Mouse (Mus musculus) kidney, postnatal 0 days (tissue): Measurements from ENCODE around the gene Il1r1. TPM values are rescaled to one million over a fixed set of nuclear protein-coding genes. Genes with fewer than 3 reads are reported as not detected.

Experiments
- ATAC-seq: fragments of 200-750 bp; cut with Nextera tagmentation; replicated peaks from 2 replicates; pipeline ENCODE4 v1.8.0; 2017; ENCODE audit warnings: low read depth, moderate number of reproducible peaks, moderate TSS enrichment, moderate library complexity; ENCODE audit not compliant: low FRiP score
- DNase-seq: peaks from one replicate; pipeline ENCODE4 v3.0.0-alpha.2; 2016; ENCODE audit warnings: low spot score
- H3K27ac ChIP-seq: fragments of 300-500 bp; sonication (generic); 2 replicates; pipeline ENCODE4 v1.5.1; 2014; ENCODE audit warnings: mild to moderate bottlenecking
- H3K27me3 ChIP-seq: fragments of 300-500 bp; sonication (generic); 2 replicates; pipeline ENCODE4 v1.6.1; 2014; ENCODE audit warnings: low read length, mixed read lengths; ENCODE audit not compliant: insufficient read depth
- H3K36me3 ChIP-seq: fragments of 300-500 bp; sonication (generic); 2 replicates; pipeline ENCODE4 v1.6.1; 2014; ENCODE audit warnings: low read length, mixed read lengths; ENCODE audit not compliant: insufficient read depth
- H3K4me1 ChIP-seq: fragments of 300-500 bp; sonication (generic); replicated peaks from 2 replicates; pipeline ENCODE4 v1.6.1; 2014; ENCODE audit warnings: antibody characterized with exemption, low read length, mixed read lengths; ENCODE audit not compliant: insufficient read depth
- H3K4me2 ChIP-seq: fragments of 300-500 bp; sonication (generic); 2 replicates; pipeline ENCODE4 v1.6.1; 2014; ENCODE audit warnings: mild to moderate bottlenecking, low read length, moderate library complexity, mixed read lengths
- H3K4me3 ChIP-seq: fragments of 300-500 bp; sonication (generic); replicated peaks from 2 replicates; pipeline ENCODE4 v1.5.1; 2014; ENCODE audit warnings: low read depth, low read length
- H3K9ac ChIP-seq: fragments of 300-500 bp; sonication (generic); 2 replicates; pipeline ENCODE4 v1.6.1; 2014; ENCODE audit warnings: low read depth, low read length
- H3K9me3 ChIP-seq: fragments of 300-500 bp; sonication (generic); replicated peaks from 2 replicates; pipeline ENCODE4 v1.6.1; 2016; ENCODE audit warnings: low read length, inconsistent platforms, mixed read lengths
- CTCF ChIP-seq: IDR thresholded peaks from 2 replicates; pipeline ENCODE4 v1.5.1; 2016; ENCODE audit warnings: antibody characterized with exemption, low read depth, mild to moderate bottlenecking, moderate library complexity
- WGBS: fragments of 180-500 bp; shearing (Covaris S2); extraction: QIAGEN DNeasy Blood & Tissue Kit; methylation state at CpG from one replicate; pipeline ENCODE4 v1.1.7; 2014; 5-methylcytosine and 5-hydroxymethylcytosine counted together
- polyA plus RNA-seq: library from polyadenylated mRNA; unstranded; fragments of >200 nt; fragmentation: Nextera tagmentation; extraction: Ambion mirVana; gene quantifications from 2 replicates; pipeline ENCODE4 v1.2.1, GENCODE M21; 2015

Gene Il1r1
- polyA plus RNA-seq, 1 experiment from 2014 or later: 5.6 TPM

DNA sequence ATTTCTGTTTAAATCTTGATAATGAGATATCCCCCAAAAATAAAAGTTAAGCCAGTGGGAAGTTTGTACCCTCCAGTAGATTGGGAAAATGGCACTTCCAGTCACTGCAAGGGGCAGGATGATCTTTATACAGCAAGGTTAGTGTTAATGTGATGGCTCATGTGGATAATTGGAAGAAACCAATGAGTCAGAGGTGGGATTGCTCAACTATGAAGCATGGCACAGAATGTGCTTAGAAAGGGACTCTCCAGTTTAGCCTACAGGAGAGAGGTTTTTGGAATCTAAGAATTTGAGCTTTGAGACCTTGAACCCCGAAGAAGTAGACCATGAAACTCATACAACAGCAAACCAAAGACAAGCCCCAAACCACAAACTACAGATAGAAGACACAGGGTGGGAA is 114.5 kb downstream of the Il1r1 start:
- H3K4me2 ChIP-seq: no peak overlapping the region
- H3K27me3 ChIP-seq: no peaks in the 10 kb centered on the region
- no peak overlapping the region for H3K9ac ChIP-seq
- H3K9me3 ChIP-seq: no peaks in the 10 kb centered on the region
- H3K4me3 ChIP-seq: no peak overlapping the region
- no peaks in the 10 kb centered on the region for H3K4me1 ChIP-seq
- DNase-seq (no peak), ATAC-seq (no peak)
- no peaks in the 10 kb centered on the region for H3K36me3 ChIP-seq
- TF ChIP-seq CTCF: no peak
- no peak overlapping the region for H3K27ac ChIP-seq
- 85% methylated on average over 1 of the region's 1 CpGs for WGBS

DNA sequence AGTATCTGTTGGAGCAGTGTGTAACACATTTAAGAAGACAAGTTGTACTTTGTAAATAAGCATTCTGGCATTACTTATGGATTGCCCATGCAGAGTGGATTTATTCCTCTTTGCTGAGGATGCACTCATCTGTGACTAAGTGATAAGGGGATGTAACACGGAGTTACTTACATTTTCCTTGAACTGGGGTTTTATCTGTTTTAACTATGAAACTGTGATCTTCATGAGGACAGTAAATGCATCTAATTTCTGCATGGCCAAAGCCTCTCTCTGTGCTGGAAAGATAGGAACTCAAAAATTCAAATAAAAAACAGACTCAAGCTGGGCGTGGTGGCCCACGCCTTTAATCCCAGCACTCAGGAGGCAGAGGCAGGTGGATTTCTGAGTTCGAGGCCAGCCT is 115.2 kb downstream of the Il1r1 start:
- Histone ChIP-seq H3K4me1 (no peaks in the 10 kb centered on the region), H3K27ac (no peak overlapping the region), H3K4me3 (no peak overlapping the region), H3K27me3 (no peaks in the 10 kb centered on the region), H3K9me3 (no peaks in the 10 kb centered on the region), H3K4me2 (no peak overlapping the region), H3K9ac (no peak overlapping the region), H3K36me3 (no peaks in the 10 kb centered on the region)
- ATAC-seq (no peak), DNase-seq (no peak)
- 87% methylated on average over 4 of the region's 4 CpGs for WGBS
- TF ChIP-seq CTCF: no peak

DNA sequence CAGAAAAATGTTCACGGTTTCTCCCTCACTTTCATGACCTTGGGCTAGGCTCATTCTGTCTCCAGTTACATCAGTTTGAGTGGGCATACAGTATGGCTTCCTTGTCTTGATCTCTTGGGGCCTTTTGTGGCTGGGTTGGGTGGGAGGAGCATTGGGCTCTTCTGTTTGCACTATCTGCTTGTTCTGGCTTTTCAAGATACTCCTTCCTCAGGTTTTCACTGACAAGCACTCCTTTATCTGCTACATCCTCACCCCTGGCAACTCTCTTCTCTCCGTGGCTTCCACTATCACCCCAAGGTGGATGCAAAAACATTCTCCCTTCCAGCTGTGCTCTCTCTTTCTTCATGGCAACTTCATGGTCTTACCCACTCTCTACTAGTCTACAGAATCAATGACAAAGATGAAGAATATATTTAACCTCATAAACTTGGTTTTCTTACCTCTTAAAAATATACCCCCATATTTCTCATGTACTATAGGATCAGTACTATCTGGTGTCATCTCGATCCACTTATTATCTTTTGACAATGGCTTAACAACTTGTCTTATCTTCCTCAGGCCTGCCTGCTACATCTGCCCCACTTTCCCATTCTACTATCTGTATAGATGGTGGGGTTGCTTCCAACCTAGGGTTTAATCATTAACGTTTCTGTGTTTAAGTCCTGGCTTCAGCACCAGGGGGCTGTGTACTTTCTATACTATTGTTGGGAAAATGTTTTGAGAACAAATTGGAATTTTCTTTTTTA is 127.5 kb downstream of the Il1r1 start:
- no peaks in the 10 kb centered on the region for H3K27me3 ChIP-seq
- TF ChIP-seq CTCF: no peak

DNA sequence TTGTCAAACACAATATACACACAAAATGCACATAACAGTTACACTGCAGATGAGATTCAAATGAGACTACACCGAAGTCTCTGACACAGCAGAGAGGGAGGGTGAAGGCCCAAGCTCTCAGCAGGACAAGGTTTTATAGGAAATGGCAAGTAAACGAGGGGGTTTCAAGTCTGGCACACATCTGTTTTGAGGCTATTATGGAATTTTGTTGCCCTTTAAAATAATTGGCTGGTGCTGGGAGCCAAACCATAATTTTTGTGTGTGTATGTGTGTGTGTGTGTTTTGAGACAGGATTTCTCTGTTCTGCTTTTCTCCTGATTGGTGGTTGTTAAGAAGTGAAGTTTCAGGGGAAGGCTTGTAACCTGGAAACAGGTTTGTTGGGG is 128.0 kb downstream of the Il1r1 start:
- no peak overlapping the region for H3K4me2 ChIP-seq
- no peak for TF ChIP-seq CTCF
- ATAC-seq (no peak), DNase-seq (no peak)
- H3K9me3 ChIP-seq: no peaks in the 10 kb centered on the region
- H3K9ac ChIP-seq: no peak overlapping the region
- H3K36me3 ChIP-seq: 0 out of 2 replicates have a peak, but pooled peaks cover 3% of the 10 kb centered on the region
- no peaks in the 10 kb centered on the region for H3K27me3 ChIP-seq
- no peaks in the 10 kb centered on the region for H3K4me1 ChIP-seq
- no peak overlapping the region for H3K4me3 ChIP-seq
- H3K27ac ChIP-seq: no peak overlapping the region
- WGBS: 73% methylated on average over 2 of the region's 2 CpGs

More for the DNA sequence above, 127.5 kb downstream of the Il1r1 start:
- ATAC-seq (no peak), DNase-seq (no peak)
- H3K9me3 ChIP-seq: no peaks in the 10 kb centered on the region
- no peak overlapping the region for H3K9ac ChIP-seq
- 0 out of 2 replicates have a peak, but pooled peaks cover 3% of the 10 kb centered on the region for H3K36me3 ChIP-seq
- no peaks in the 10 kb centered on the region for H3K4me1 ChIP-seq
- WGBS: 83% methylated on average over 4 of the region's 4 CpGs
- no peak overlapping the region for H3K27ac ChIP-seq
- no peak overlapping the region for H3K4me2 ChIP-seq
- no peak overlapping the region for H3K4me3 ChIP-seq

DNA sequence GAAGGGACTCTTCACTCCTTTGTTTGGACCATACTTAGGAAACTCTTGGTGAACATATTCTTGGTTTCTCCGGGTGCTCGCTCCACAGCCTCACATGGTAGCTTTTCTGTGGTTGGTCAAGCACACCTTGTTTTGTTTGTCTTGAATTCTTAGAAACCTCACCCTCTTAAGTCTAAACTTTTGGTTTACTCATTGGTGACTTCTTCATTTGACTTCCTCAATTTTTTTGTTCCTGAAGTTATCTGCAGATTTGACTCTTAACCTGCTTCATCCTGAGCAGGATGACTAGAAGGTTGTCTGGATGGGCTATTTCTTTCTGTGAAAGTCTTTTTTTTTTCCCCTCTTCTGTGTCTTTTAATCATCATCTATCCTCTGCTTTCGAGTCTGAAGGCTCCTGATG is 129.8 kb downstream of the Il1r1 start:
- DNase-seq (no peak), ATAC-seq (no peak)
- H3K9me3 ChIP-seq: no peaks in the 10 kb centered on the region
- TF ChIP-seq CTCF: no peak
- H3K27me3 ChIP-seq: no peaks in the 10 kb centered on the region
- H3K9ac ChIP-seq: no peak overlapping the region
- H3K4me1 ChIP-seq: peaks cover 4% of the 10 kb centered on the region; the same call in 1 of the 2 replicates
- 87% methylated on average over 3 of the region's 3 CpGs for WGBS
- H3K36me3 ChIP-seq: 0 out of 2 replicates have a peak, but pooled peaks cover 3% of the 10 kb centered on the region
- no peak overlapping the region for H3K27ac ChIP-seq
- H3K4me3 ChIP-seq: no peak overlapping the region
- no peak overlapping the region for H3K4me2 ChIP-seq

DNA sequence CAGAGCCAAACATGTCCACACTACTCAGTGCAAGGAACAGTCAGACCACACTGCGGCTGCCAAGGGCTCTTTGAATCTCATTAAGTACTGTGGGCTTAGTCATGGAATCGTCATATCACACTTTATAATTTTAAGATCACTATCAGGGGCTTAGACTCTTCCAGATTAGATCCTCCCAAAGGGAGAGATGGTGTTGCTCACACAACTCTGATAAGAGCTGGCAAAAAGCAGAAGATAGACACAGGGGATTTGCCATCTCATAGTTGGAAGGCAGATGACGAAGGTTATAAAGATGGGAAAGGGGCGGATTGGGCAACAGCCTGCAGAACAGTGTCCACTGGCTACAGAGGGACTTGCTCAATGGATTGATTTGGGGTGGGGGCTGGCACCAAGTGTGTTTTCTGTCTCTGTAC is 130.6 kb downstream of the Il1r1 start:
- Histone ChIP-seq H3K4me3 (no peak overlapping the region), H3K36me3 (0 out of 2 replicates have a peak, but pooled peaks cover 2% of the 10 kb centered on the region), H3K9me3 (no peaks in the 10 kb centered on the region), H3K4me1 (peaks cover 5% of the 10 kb centered on the region; the same call in 1 of the 2 replicates), H3K9ac (no peak overlapping the region), H3K27me3 (no peaks in the 10 kb centered on the region), H3K4me2 (no peak overlapping the region), H3K27ac (no peak overlapping the region)
- TF ChIP-seq CTCF: no peak
- ATAC-seq: no peak
- no peak for DNase-seq
- 91% methylated on average over 4 of the region's 4 CpGs for WGBS
